Mouse (Mus musculus): ENCODE data around the gene Henmt1.

GRCm38 (mm10) chr3:108925677-108926076 is 14.0 kb upstream of the Henmt1 start:
- TF ChIP-seq CTCF (IDR thresholded peaks at IDR 0.05; ENCODE audit: low read depth, low read length): no peak
- no peak for TF ChIP-seq POLR2A (IDR thresholded peaks at IDR 0.05; ENCODE audit: borderline replicate concordance, low read depth, low read length)
